In genomic region chr9:107340911-107341645, GRCm38 (mm10) we compare ENCODE assay signal across 8 mouse cellular contexts. TPM values are rescaled to one million over a fixed set of nuclear protein-coding genes. Genes with fewer than 3 reads are reported as not detected.
DNase-seq lines count a peak whose midpoint lies in the region; ATAC-seq and TF ChIP-seq lines count a peak whose summit lies in the region.

No protein-coding gene starts in this region.

- peaks cover 24% of the 10 kb centered on the region for H3K4me1 ChIP-seq in cerebellum, adult 2 months (ENCODE audit: control insufficient read depth, insufficient read depth, low read length)
- no peaks in the 10 kb centered on the region; the same call in 1 of the 2 replicates for H3K4me1 ChIP-seq in lung, postnatal 0 days (ENCODE audit: insufficient read depth, low read depth, low read length)
- peaks cover 19% of the 10 kb centered on the region for H3K4me1 ChIP-seq in limb, embryonic 13.5 days
- peaks cover 12% of the 10 kb centered on the region for H3K4me1 ChIP-seq in stomach, embryonic 15.5 days

- TF ChIP-seq POLR2A in cerebellum, adult 2 months (IDR thresholded peaks at IDR 0.05; ENCODE audit: borderline replicate concordance, insufficient read depth, low read length): no peak

- no peak for ATAC-seq in lung, postnatal 0 days
- ATAC-seq in limb, embryonic 13.5 days (ENCODE audit: low FRiP score, low read depth): no peak
- ATAC-seq in stomach, embryonic 15.5 days (ENCODE audit: insufficient read depth, low FRiP score, low read depth): no peak

- peak; percentile 59 to 64 for DNase-seq in cerebellum, adult 2 months
- no peak for DNase-seq in cerebellum, postnatal 4 days (ENCODE audit: low spot score in 2 of 2)
- no peak for DNase-seq in lung, postnatal 0 days (ENCODE audit: low spot score)
- no peak for DNase-seq in lung, postnatal 25 days (ENCODE audit: low spot score)
- DNase-seq in frontal cortex, postnatal 36 days (ENCODE audit: low spot score in 2 of 2): no peak
- no peak for DNase-seq in retina, embryonic 14.5 days (ENCODE audit: low spot score)

- peak overlapping the region; percentile 54 for H3K9ac ChIP-seq in lung, postnatal 0 days (replicated peaks; ENCODE audit: low read depth)
- peak overlapping the region; percentile 62 for H3K9ac ChIP-seq in limb, embryonic 13.5 days
- peak overlapping the region; percentile 13; the same call in 1 of the 2 replicates for H3K9ac ChIP-seq in stomach, embryonic 15.5 days

- peak overlapping the region; percentile 91 for H3K4me2 ChIP-seq in lung, postnatal 0 days (replicated peaks; ENCODE audit: low read depth, low read length)
- peak overlapping the region; percentile 80 for H3K4me2 ChIP-seq in limb, embryonic 13.5 days (replicated peaks)
- peak overlapping the region; percentile 81 for H3K4me2 ChIP-seq in stomach, embryonic 15.5 days

- H3K27me3 ChIP-seq in cerebellum, adult 2 months (ENCODE audit: control insufficient read depth, insufficient read depth, low read length): no peaks in the 10 kb centered on the region
- H3K27me3 ChIP-seq in lung, postnatal 0 days (replicated peaks; ENCODE audit: insufficient read depth, low read length): no peaks in the 10 kb centered on the region
- peaks cover 31% of the 10 kb centered on the region for H3K27me3 ChIP-seq in limb, embryonic 13.5 days
- H3K27me3 ChIP-seq in stomach, embryonic 15.5 days (replicated peaks): no peaks in the 10 kb centered on the region

- no peak for TF ChIP-seq EP300 in lung, postnatal 0 days (IDR thresholded peaks at IDR 0.05)

- peak overlapping the region; percentile 98 for H3K4me3 ChIP-seq in cerebellum, adult 2 months (replicated peaks; ENCODE audit: insufficient read depth, low read depth, low read length)
- peak overlapping the region; percentile 53 for H3K4me3 ChIP-seq in lung, postnatal 0 days (ENCODE audit: low read depth, low read length)
- H3K4me3 ChIP-seq in limb, embryonic 13.5 days: peak overlapping the region; percentile 60
- peak overlapping the region; percentile 55 for H3K4me3 ChIP-seq in stomach, embryonic 15.5 days (replicated peaks)

- H3K27ac ChIP-seq in cerebellum, adult 2 months (ENCODE audit: insufficient read depth, low read length): peak overlapping the region; percentile 99
- no peak overlapping the region for H3K27ac ChIP-seq in lung, postnatal 0 days (ENCODE audit: low read length)
- H3K27ac ChIP-seq in limb, embryonic 13.5 days: no peak overlapping the region
- H3K27ac ChIP-seq in stomach, embryonic 15.5 days: no peak overlapping the region

- no peaks in the 10 kb centered on the region for H3K36me3 ChIP-seq in lung, postnatal 0 days (ENCODE audit: insufficient read depth, low read length)
- no peaks in the 10 kb centered on the region for H3K36me3 ChIP-seq in limb, embryonic 13.5 days
- H3K36me3 ChIP-seq in stomach, embryonic 15.5 days: no peaks in the 10 kb centered on the region

- no peak for TF ChIP-seq CTCF in cerebellum, adult 2 months (IDR thresholded peaks at IDR 0.05; ENCODE audit: borderline replicate concordance, insufficient read depth, low read depth, low read length)
- no peak for TF ChIP-seq CTCF in lung, postnatal 0 days (IDR thresholded peaks at IDR 0.05)

- no peaks in the 10 kb centered on the region for H3K9me3 ChIP-seq in lung, postnatal 0 days (ENCODE audit: low read length)
- no peaks in the 10 kb centered on the region for H3K9me3 ChIP-seq in limb, embryonic 13.5 days
- H3K9me3 ChIP-seq in stomach, embryonic 15.5 days: no peaks in the 10 kb centered on the region

- 9% methylated on average over 12 of the region's 12 CpGs for WGBS in cerebellum, adult 2 months
- WGBS in lung, postnatal 0 days: 41% methylated on average over 12 of the region's 12 CpGs
- WGBS in limb, embryonic 13.5 days: 50% methylated on average over 12 of the region's 12 CpGs
- 49% methylated on average over 12 of the region's 12 CpGs for WGBS in stomach, embryonic 15.5 days

RNA-seq across cellular contexts. Expression of gene 6430571L13Rik, which starts 0.7 kb away (rescaled TPM):
- 44.9 and 52.5 TPM in 2 replicates for polyA plus RNA-seq in cerebellum, adult 2 months (2012; rRNA removed)
- polyA plus RNA-seq in lung, postnatal 0 days (2015; fragmentation: Nextera tagmentation; extraction: Ambion mirVana): 0.23 and 0.36 TPM in 2 replicates
- 1.1 TPM in 2 replicates for polyA plus RNA-seq in limb, embryonic 13.5 days (2015; fragmentation: Nextera tagmentation; extraction: Ambion mirVana)
- 0.28 and 0.34 TPM in 2 replicates for polyA plus RNA-seq in stomach, embryonic 15.5 days (2015; fragmentation: Nextera tagmentation; extraction: Ambion mirVana)

RNA-seq across cellular contexts. Expression of gene Hemk1, which starts 2.9 kb away (rescaled TPM):
- polyA plus RNA-seq in cerebellum, adult 2 months (2012; rRNA removed): 27.8 and 31.7 TPM in 2 replicates
- polyA plus RNA-seq in lung, postnatal 0 days (2015; fragmentation: Nextera tagmentation; extraction: Ambion mirVana): 5.9 and 8.3 TPM in 2 replicates
- 12.6 and 14.4 TPM in 2 replicates for polyA plus RNA-seq in limb, embryonic 13.5 days (2015; fragmentation: Nextera tagmentation; extraction: Ambion mirVana)
- 10.6 and 11.5 TPM in 2 replicates for polyA plus RNA-seq in stomach, embryonic 15.5 days (2015; fragmentation: Nextera tagmentation; extraction: Ambion mirVana)

RNA-seq across cellular contexts. Expression of gene Cish, which starts 45.3 kb away (rescaled TPM):
- polyA plus RNA-seq in cerebellum, adult 2 months (2012; rRNA removed): 4.1 and 4.3 TPM in 2 replicates
- polyA plus RNA-seq in lung, postnatal 0 days (2015; fragmentation: Nextera tagmentation; extraction: Ambion mirVana): 49.2 and 52.3 TPM in 2 replicates
- 9.8 and 9.9 TPM in 2 replicates for polyA plus RNA-seq in limb, embryonic 13.5 days (2015; fragmentation: Nextera tagmentation; extraction: Ambion mirVana)
- 12.4 and 13.5 TPM in 2 replicates for polyA plus RNA-seq in stomach, embryonic 15.5 days (2015; fragmentation: Nextera tagmentation; extraction: Ambion mirVana)

RNA-seq across cellular contexts. Expression of gene Mapkapk3, which starts 51.4 kb away (rescaled TPM):
- 10.5 and 11.7 TPM in 2 replicates for polyA plus RNA-seq in cerebellum, adult 2 months (2012; rRNA removed)
- polyA plus RNA-seq in lung, postnatal 0 days (2015; fragmentation: Nextera tagmentation; extraction: Ambion mirVana): 22.9 and 24.6 TPM in 2 replicates
- polyA plus RNA-seq in limb, embryonic 13.5 days (2015; fragmentation: Nextera tagmentation; extraction: Ambion mirVana): 6.3 and 6.7 TPM in 2 replicates
- 35.3 and 38.0 TPM in 2 replicates for polyA plus RNA-seq in stomach, embryonic 15.5 days (2015; fragmentation: Nextera tagmentation; extraction: Ambion mirVana)

RNA-seq across cellular contexts. Expression of gene Cacna2d2, which starts 58.3 kb away (rescaled TPM):
- polyA plus RNA-seq in cerebellum, adult 2 months (2012; rRNA removed): 130 and 148 TPM in 2 replicates
- polyA plus RNA-seq in lung, postnatal 0 days (2015; fragmentation: Nextera tagmentation; extraction: Ambion mirVana): 0.04 TPM in 1 of 2 replicates, not detected in the other
- polyA plus RNA-seq in limb, embryonic 13.5 days (2015; fragmentation: Nextera tagmentation; extraction: Ambion mirVana): 0.56 and 0.68 TPM in 2 replicates
- polyA plus RNA-seq in stomach, embryonic 15.5 days (2015; fragmentation: Nextera tagmentation; extraction: Ambion mirVana): 0.23 and 0.27 TPM in 2 replicates

Comparison
In these comparisons a context has a peak if more than half of its experiments do, and no peak if none do; other contexts are left out.
1. DNase-seq: peak in cerebellum, adult 2 months (2 of 2); none in cerebellum, postnatal 4 days (0 of 2), lung, postnatal 0 days (single experiment), lung, postnatal 25 days (single experiment), frontal cortex, postnatal 36 days (0 of 2) and retina, embryonic 14.5 days (single experiment).
2. RNA of gene 6430571L13Rik, which starts 0.7 kb away (polyA plus RNA-seq): 44.9 to 52.5 TPM in cerebellum, adult 2 months; 1.1 TPM in limb, embryonic 13.5 days, 0.28 to 0.34 TPM in stomach, embryonic 15.5 days and 0.23 to 0.36 TPM in lung, postnatal 0 days; every median in the first group is over 10 times any median in the second.
3. Peak in every context shown above with its lines, with median percentiles within 50 percentile points of each other: H3K4me3 ChIP-seq, H3K4me2 ChIP-seq and H3K9ac ChIP-seq.